Mouse (Mus musculus) inflammation-experienced regulatory T-cells, adult 6 months (primary cell): ENCODE measurements at regions not wholly inside any gene's neighbourhood (a gene's known extent, or its start where the extent isn't known, plus 50 kb on each side); places are given as distances from the start of the nearest gene placed in this dataset.
"Not testable (repeated sequence)": the region's sequence is repeated elsewhere in the genome, so short reads cannot be mapped to it uniquely, and the experiment has no call there.

ENCODE experiments used
- ATAC-seq: one replicate; pipeline ENCODE4 v1.8.0; 2017

DNA sequence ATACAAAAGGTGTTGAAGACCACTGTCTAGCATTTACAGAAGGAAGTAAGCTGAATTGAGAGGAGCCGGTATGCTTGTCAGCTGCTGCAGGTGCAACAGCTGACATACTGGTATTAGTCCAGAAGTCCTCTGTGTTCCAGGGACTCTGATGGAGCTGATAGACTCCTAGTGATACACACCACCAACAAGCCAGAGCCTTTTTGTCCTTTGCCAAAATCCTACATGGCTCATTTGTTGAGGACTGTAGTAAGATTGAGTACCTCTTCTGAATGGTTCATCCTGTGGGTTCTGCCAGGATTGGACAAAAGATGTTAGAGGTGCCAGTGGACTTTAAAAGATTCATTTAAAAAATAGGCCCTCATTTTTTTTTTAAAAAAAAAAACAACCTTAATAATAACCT lies 129.4 kb upstream of the Tmem185a start:
- no peak for ATAC-seq

DNA sequence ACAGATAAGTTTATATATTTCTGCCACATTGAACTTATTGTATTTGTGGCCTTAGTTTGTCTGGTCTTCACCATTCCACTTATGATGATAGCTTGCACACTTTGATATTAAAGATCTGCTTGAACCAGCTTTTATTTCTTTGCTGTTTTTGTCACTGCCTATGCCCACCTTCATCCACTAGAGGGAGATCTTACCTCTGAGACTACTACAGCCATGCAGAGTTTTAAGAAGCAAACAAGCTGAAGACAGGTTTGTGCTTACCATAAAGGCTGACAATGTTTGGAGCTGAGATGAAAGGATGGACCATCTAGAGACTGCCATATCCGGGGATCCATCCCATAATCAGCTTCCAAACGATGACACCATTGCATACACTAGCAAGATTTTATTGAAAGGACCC lies 105.4 kb upstream of the Tmem185a start:
- not testable (repeated sequence) for ATAC-seq

DNA sequence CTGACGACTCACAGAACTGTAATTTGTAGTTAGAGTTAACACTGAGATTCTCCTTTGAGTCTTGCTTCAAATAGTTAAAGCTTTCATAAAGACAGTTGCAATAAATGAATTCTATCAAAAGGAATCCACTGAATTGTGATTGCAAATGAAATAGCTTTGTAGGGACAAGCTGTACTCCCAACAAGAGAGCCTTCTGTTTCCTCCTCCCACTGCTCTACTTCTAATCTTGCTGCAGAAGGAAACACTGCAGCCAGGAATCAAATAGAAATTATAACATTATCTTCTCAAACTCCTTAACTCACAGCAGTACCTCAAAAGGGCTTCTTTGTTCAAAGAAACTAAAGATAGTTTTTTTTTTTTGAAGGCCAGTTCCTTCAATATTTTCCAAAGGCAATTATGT lies 103.2 kb upstream of the Tmem185a start:
- no peak for ATAC-seq

DNA sequence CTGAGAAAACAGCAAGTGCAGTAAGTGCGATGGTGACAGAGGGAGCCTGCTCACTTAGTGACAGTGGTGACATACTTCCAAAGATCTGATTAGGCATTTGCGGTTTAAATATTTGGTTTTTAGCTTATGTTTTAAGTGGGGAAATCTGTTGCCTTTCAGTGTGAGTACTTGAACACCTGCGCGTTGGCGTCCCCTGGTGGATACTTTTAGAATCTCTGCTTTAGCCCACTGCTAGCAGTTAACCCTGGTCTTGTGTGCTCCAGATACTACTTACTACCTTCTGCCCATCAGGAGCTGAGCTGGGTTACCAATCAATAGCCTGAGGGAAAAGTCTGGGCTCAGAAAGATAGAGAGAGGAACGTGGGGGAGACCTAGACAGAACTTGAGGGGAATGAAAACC lies 97.3 kb upstream of the Tmem185a start:
- ATAC-seq: not testable (repeated sequence)

DNA sequence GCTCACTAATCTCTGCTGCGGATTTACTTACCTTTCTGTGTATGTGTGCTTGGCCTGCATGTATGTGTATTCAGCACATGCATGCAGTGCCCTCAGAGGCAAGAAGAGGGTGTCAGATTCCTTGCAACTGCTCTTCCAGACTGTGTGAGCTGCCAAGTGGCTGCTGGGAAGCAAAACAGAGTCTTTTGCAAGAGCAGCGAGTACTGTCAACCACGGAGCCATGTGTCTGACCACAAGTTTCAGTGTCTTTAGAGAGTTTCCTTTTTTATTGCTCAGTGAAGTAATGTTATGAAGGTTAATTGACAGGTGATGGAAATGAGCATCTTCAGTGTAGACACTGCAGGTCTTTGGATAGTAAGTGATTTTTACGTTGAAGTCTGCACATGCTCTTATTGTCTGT lies 93.6 kb upstream of the Tmem185a start:
- not testable (repeated sequence) for ATAC-seq

DNA sequence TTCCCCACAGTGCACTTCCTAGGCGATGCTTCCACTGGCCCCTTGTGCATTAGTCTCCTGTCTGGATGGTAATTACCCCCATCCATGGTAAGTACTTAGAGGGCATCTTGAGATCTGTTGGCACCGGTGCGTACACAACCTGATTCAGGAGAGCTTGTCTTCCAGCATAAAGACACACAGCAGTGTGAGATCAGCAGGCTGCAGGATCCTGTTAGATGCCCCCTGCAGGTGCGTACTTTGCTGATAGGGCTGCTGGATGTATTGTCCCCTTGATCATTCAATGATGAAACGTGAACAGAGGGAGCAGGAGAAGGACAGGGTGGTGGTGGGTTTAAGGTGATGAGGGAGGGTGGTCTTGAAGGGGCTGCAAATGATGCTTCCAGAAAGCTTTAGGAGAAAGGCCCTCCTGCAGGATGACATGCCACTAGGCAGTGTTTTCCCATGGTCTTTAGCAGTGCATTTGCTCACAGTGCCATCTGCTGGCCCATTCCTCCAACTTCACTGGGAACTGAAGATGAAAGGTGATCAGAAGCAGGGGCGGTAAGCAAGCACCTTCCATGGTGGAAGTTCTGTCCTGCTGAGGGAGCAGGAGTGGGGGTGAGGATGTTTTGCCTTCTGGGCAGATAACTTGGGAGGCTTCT lies 92.5 kb upstream of the Tmem185a start:
- ATAC-seq: peak; percentile 63
